Mouse (Mus musculus) layer of hippocampus, postnatal 25 days (tissue): ENCODE results near the gene Fth1. TPM values are rescaled to one million over a fixed set of nuclear protein-coding genes. Genes with fewer than 3 reads are reported as not detected.

Experiments used
- DNase-seq, 2 experiments: peaks; one replicate each; pipeline ENCODE4 v3.0.0; 2022; ENCODE audit warnings: mixed read lengths in 2 of 2, low spot score in 1 of 2; ENCODE audit errors: extremely low spot score in 1 of 2
- total RNA-seq, 2 experiments: library from RNA; stranded (reverse); gene quantifications; 2 replicates each; pipeline ENCODE4 v1.2.3; 2021

The Fth1 gene
- total RNA-seq, 2 experiments from 2014 or later: 2,794 to 3,082 TPM

- DNase-seq: no peak
Observed at GRCm38 (mm10) chr19:9957965-9958364, 22.4 kb upstream of the Fth1 start.

- no peak for DNase-seq
Observed at GRCm38 (mm10) chr19:9960769-9961168, 19.6 kb upstream of the Fth1 start.

GRCm38 (mm10) chr19:9964205-9964916, 16.0 kb upstream of the Fth1 start:
- DNase-seq: no peak

- no peak for DNase-seq
Observed at GRCm38 (mm10) chr19:9966096-9966867, 14.1 kb upstream of the Fth1 start.

- DNase-seq: no peak
Observed at GRCm38 (mm10) chr19:9968081-9968787, 12.2 kb upstream of the Fth1 start.

- DNase-seq: peak in 1 of 2 experiments; percentile 5
Observed at GRCm38 (mm10) chr19:9974853-9975252, 5.5 kb upstream of the Fth1 start.

- DNase-seq: peak in 1 of 2 experiments; percentile 6
Observed at GRCm38 (mm10) chr19:9977085-9977484, 3.3 kb upstream of the Fth1 start.

- DNase-seq: peak; percentile 43 to 68
Observed at GRCm38 (mm10) chr19:9978431-9978951, 1.9 kb upstream of the Fth1 start.

GRCm38 (mm10) chr19:9979156-9979555, 1.2 kb upstream of the Fth1 start:
- peak in 1 of 2 experiments; percentile 5 for DNase-seq

GRCm38 (mm10) chr19:9981621-9982020, 1.2 kb downstream of the Fth1 start:
- DNase-seq: peak in 1 of 2 experiments; percentile 11

GRCm38 (mm10) chr19:9982151-9982851, 1.9 kb downstream of the Fth1 start:
- peak; percentile 92 for DNase-seq

GRCm38 (mm10) chr19:9982852-9983542, 2.6 kb downstream of the Fth1 start:
- DNase-seq: no peak

- DNase-seq: peak in 1 of 2 experiments; percentile 6
Observed at GRCm38 (mm10) chr19:9984111-9985055, 4.0 kb downstream of the Fth1 start.

- DNase-seq: no peak
Observed at GRCm38 (mm10) chr19:9985190-9985899, 4.9 kb downstream of the Fth1 start.

- no peak for DNase-seq
Observed at GRCm38 (mm10) chr19:9985900-9986421, 5.6 kb downstream of the Fth1 start.

GRCm38 (mm10) chr19:9987192-9987591, 6.8 kb downstream of the Fth1 start:
- no peak for DNase-seq

GRCm38 (mm10) chr19:9987593-9987992, 7.2 kb downstream of the Fth1 start:
- no peak for DNase-seq
